9 mouse cellular contexts compared by ENCODE assay signal in the genomic region with DNA sequence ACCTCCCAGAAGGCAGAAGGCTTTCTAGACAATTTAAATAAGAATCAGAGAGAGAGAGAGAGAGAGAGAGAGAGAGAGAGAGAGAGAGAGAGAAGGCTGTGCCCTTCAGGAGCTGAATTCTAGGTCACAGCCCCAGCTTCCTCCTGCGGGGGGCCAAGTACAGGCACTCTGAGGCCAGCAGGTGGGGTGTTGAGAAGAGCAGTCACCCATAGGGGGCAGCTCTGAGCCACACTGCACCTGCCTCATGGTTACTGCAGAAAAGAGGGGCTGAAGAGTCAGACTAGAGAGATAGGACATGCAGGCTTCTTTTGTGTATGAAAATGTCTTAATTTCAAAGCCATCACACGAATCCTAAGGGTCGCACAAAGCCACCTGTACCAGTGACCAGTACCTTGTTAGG. TPM values are rescaled to one million over a fixed set of nuclear protein-coding genes. Genes with fewer than 3 reads are reported as not detected.
DNase-seq lines count a peak whose midpoint lies in the region; ATAC-seq and TF ChIP-seq lines count a peak whose summit lies in the region.
"Had no signal": no experiment of that assay in that cellular context is flagged by ENCODE, and none has a peak within 500 bp of the region (broad histone marks: within the 10 kb centered on the region; RNA-seq: fewer than 3 reads in every experiment).

No protein-coding gene starts in this region.

- H3K79me2 ChIP-seq in liver, adult 2 months (ENCODE audit: control insufficient read depth, insufficient read depth, low read length), result no peaks in the 10 kb centered on the region

- H3K27ac ChIP-seq in midbrain, postnatal 0 days (ENCODE audit: low read depth, low read length), result no peak overlapping the region
- no peak overlapping the region for H3K27ac ChIP-seq in midbrain, embryonic 11.5 days (ENCODE audit: low read depth, low read length)
- no peak overlapping the region for H3K27ac ChIP-seq in liver, adult 2 months (replicated peaks; ENCODE audit: insufficient read depth, low read depth, low read length)
- no peak overlapping the region for H3K27ac ChIP-seq in forebrain, embryonic 16.5 days (ENCODE audit: low read length)
- H3K27ac ChIP-seq: neural tube, embryonic 12.5 days had no signal

- H3K36me3 ChIP-seq in midbrain, postnatal 0 days (ENCODE audit: insufficient read depth, low read length), result peaks cover 33% of the 10 kb centered on the region; the same call in 1 of the 2 replicates
- no peaks in the 10 kb centered on the region for H3K36me3 ChIP-seq in midbrain, embryonic 11.5 days (ENCODE audit: control insufficient read depth, insufficient read depth, low read length)
- no peaks in the 10 kb centered on the region for H3K36me3 ChIP-seq in liver, adult 2 months (ENCODE audit: control insufficient read depth, insufficient read depth, low read length)
- H3K36me3 ChIP-seq in forebrain, embryonic 16.5 days (ENCODE audit: control insufficient read depth, insufficient read depth), result no peaks in the 10 kb centered on the region

- H3K27me3 ChIP-seq in midbrain, postnatal 0 days (ENCODE audit: insufficient read depth, low read length), result no peaks in the 10 kb centered on the region
- H3K27me3 ChIP-seq in midbrain, embryonic 11.5 days (ENCODE audit: control insufficient read depth, insufficient read depth, low read length), result no peaks in the 10 kb centered on the region
- no peaks in the 10 kb centered on the region for H3K27me3 ChIP-seq in liver, adult 2 months (ENCODE audit: control insufficient read depth, insufficient read depth, low read length)
- no peaks in the 10 kb centered on the region for H3K27me3 ChIP-seq in forebrain, embryonic 16.5 days (replicated peaks; ENCODE audit: control insufficient read depth, insufficient read depth, low read length)

- peak; percentile 63 for TF ChIP-seq CTCF in midbrain, postnatal 0 days (IDR thresholded peaks at IDR 0.05)
- peak; percentile 60 for TF ChIP-seq CTCF in liver, adult 2 months (IDR thresholded peaks at IDR 0.05; ENCODE audit: low read depth, low read length)

- ATAC-seq in midbrain, postnatal 0 days (ENCODE audit: low FRiP score), result no peak
- no peak for ATAC-seq in midbrain, embryonic 11.5 days (ENCODE audit: low FRiP score)
- no peak for ATAC-seq in forebrain, embryonic 16.5 days
- no peak for ATAC-seq in megakaryocyte, adult 5-6 weeks (ENCODE audit: poor library complexity, severe bottlenecking)

- DNase-seq in gastrocnemius, adult 8-10 months (ENCODE audit: low spot score in 2 of 2), result peak; percentile 53 to 64
- DNase-seq in gastrocnemius, postnatal 25 days, result no peak
- peak; percentile 19 for DNase-seq in midbrain, postnatal 0 days (ENCODE audit: low spot score)
- DNase-seq in midbrain, embryonic 11.5 days (ENCODE audit: low spot score, missing footprints), result no peak
- peak; percentile 83 to 86 for DNase-seq in cerebellum, postnatal 36 days
- no peak for DNase-seq in liver, adult 2 months (ENCODE audit: extremely low read depth, low read depth, low spot score)

- no peak overlapping the region for H3K4me3 ChIP-seq in midbrain, postnatal 0 days (ENCODE audit: low read depth, low read length)
- no peak overlapping the region for H3K4me3 ChIP-seq in midbrain, embryonic 11.5 days (ENCODE audit: low read depth, low read length)
- H3K4me3 ChIP-seq in liver, adult 2 months (ENCODE audit: insufficient read depth, low read depth, low read length), result no peak overlapping the region
- H3K4me3 ChIP-seq in forebrain, embryonic 16.5 days (replicated peaks; ENCODE audit: low read length), result no peak overlapping the region
- H3K4me3 ChIP-seq: neural tube, embryonic 12.5 days had no signal

- WGBS in midbrain, postnatal 0 days, result 60% methylated on average over 3 of the region's 3 CpGs
- WGBS in midbrain, embryonic 11.5 days, result 58% methylated on average over 3 of the region's 3 CpGs
- WGBS in liver, adult 2 months, result 71% methylated on average over 3 of the region's 3 CpGs
- 56% methylated on average over 3 of the region's 3 CpGs for WGBS in forebrain, embryonic 16.5 days

- no peak overlapping the region for H3K9ac ChIP-seq in midbrain, postnatal 0 days (replicated peaks; ENCODE audit: low read length, poor library complexity, severe bottlenecking)
- H3K9ac ChIP-seq in midbrain, embryonic 11.5 days (ENCODE audit: low read length), result no peak overlapping the region
- H3K9ac ChIP-seq in liver, adult 2 months (ENCODE audit: low read depth, low read length), result no peak overlapping the region
- no peak overlapping the region for H3K9ac ChIP-seq in forebrain, embryonic 16.5 days (replicated peaks; ENCODE audit: low read depth, low read length)
- H3K9ac ChIP-seq: neural tube, embryonic 12.5 days had no signal

- H3K9me3 ChIP-seq in midbrain, postnatal 0 days (ENCODE audit: low read length), result no peaks in the 10 kb centered on the region
- H3K9me3 ChIP-seq in midbrain, embryonic 11.5 days (ENCODE audit: control insufficient read depth, low read length), result no peaks in the 10 kb centered on the region
- H3K9me3 ChIP-seq in forebrain, embryonic 16.5 days (ENCODE audit: control insufficient read depth, low read length), result no peaks in the 10 kb centered on the region
- H3K9me3 ChIP-seq: neural tube, embryonic 12.5 days had no signal

- no peaks in the 10 kb centered on the region for H3K4me1 ChIP-seq in midbrain, postnatal 0 days (ENCODE audit: insufficient read depth, low read length)
- no peaks in the 10 kb centered on the region for H3K4me1 ChIP-seq in midbrain, embryonic 11.5 days (ENCODE audit: control insufficient read depth, insufficient read depth, low read length)
- H3K4me1 ChIP-seq in liver, adult 2 months (ENCODE audit: control insufficient read depth, insufficient read depth, low read length), result no peaks in the 10 kb centered on the region
- no peaks in the 10 kb centered on the region for H3K4me1 ChIP-seq in forebrain, embryonic 16.5 days (replicated peaks; ENCODE audit: control insufficient read depth, insufficient read depth, low read length)

- no peak for TF ChIP-seq POLR2A in liver, adult 2 months (IDR thresholded peaks at IDR 0.05; ENCODE audit: extremely low read depth, insufficient read depth, low read length)

- no peak overlapping the region for H3K4me2 ChIP-seq in midbrain, postnatal 0 days (ENCODE audit: low read depth, low read length, poor library complexity, severe bottlenecking)
- H3K4me2 ChIP-seq in midbrain, embryonic 11.5 days, result no peak overlapping the region
- H3K4me2 ChIP-seq in forebrain, embryonic 16.5 days (ENCODE audit: low read length), result no peak overlapping the region
- H3K4me2 ChIP-seq: neural tube, embryonic 12.5 days had no signal

RNA-seq across cellular contexts. Expression of a gene that starts 22.0 kb away (rescaled TPM):
- total RNA-seq in gastrocnemius, adult 8-10 months (2022), result 10 to 100 TPM; 41.1 to 50.3 (median 42.8) TPM
- 10 to 100 TPM; 32.0 to 37.2 TPM for total RNA-seq in gastrocnemius, postnatal 25 days (2021)
- 77.1 and 94.9 TPM in 2 replicates for total RNA-seq in midbrain, postnatal 0 days (2014; rRNA removed)
- polyA plus RNA-seq in midbrain, postnatal 0 days (2015; fragmentation: Nextera tagmentation; extraction: Ambion mirVana), result 67.4 and 76.1 TPM in 2 replicates
- 56.1 and 56.4 TPM in 2 replicates for polyA plus RNA-seq in midbrain, embryonic 11.5 days (2014; fragmentation: Nextera tagmentation; extraction: Ambion mirVana)
- 18.3 and 19.9 TPM in 2 replicates for total RNA-seq in liver, adult 2 months (2014; rRNA removed)
- polyA plus RNA-seq in liver, adult 2 months (2012; rRNA removed), result 49.8 and 86.4 TPM in 2 replicates
- 86.4 and 93.1 TPM in 2 replicates for polyA plus RNA-seq in forebrain, embryonic 16.5 days (2015; fragmentation: Nextera tagmentation; extraction: Ambion mirVana)
- total RNA-seq in megakaryocyte, adult 5-6 weeks (2015), result 71.8 and 79.4 TPM in 2 replicates
- 56.5 and 58.9 TPM in 2 replicates for total RNA-seq in megakaryocyte, adult 5-6 weeks (2017)

RNA-seq across cellular contexts. Expression of a gene that starts 36.5 kb away (rescaled TPM):
- not detected for total RNA-seq in gastrocnemius, adult 8-10 months (2022)
- total RNA-seq in gastrocnemius, postnatal 25 days (2021), result not detected
- total RNA-seq in midbrain, postnatal 0 days (2014; rRNA removed), result 180 and 188 TPM in 2 replicates
- 54.8 and 60.0 TPM in 2 replicates for polyA plus RNA-seq in midbrain, postnatal 0 days (2015; fragmentation: Nextera tagmentation; extraction: Ambion mirVana)
- polyA plus RNA-seq in midbrain, embryonic 11.5 days (2014; fragmentation: Nextera tagmentation; extraction: Ambion mirVana), result 4.6 and 5.9 TPM in 2 replicates
- total RNA-seq in liver, adult 2 months (2014; rRNA removed), result not detected in 2 replicates
- not detected in 2 replicates for polyA plus RNA-seq in liver, adult 2 months (2012; rRNA removed)
- 4.0 and 7.2 TPM in 2 replicates for polyA plus RNA-seq in forebrain, embryonic 16.5 days (2015; fragmentation: Nextera tagmentation; extraction: Ambion mirVana)
- total RNA-seq in megakaryocyte, adult 5-6 weeks (2015), result not detected in 2 replicates
- not detected in 2 replicates for total RNA-seq in megakaryocyte, adult 5-6 weeks (2017)

RNA-seq across cellular contexts. Expression of a gene that starts 38.7 kb away (rescaled TPM):
- 100 to 1,000 TPM; 283 to 320 (median 317) TPM for total RNA-seq in gastrocnemius, adult 8-10 months (2022)
- 100 to 1,000 TPM; 200 to 244 TPM for total RNA-seq in gastrocnemius, postnatal 25 days (2021)
- 62.9 and 70.6 TPM in 2 replicates for total RNA-seq in midbrain, postnatal 0 days (2014; rRNA removed)
- polyA plus RNA-seq in midbrain, postnatal 0 days (2015; fragmentation: Nextera tagmentation; extraction: Ambion mirVana), result 22.0 and 23.7 TPM in 2 replicates
- 13.4 and 15.2 TPM in 2 replicates for polyA plus RNA-seq in midbrain, embryonic 11.5 days (2014; fragmentation: Nextera tagmentation; extraction: Ambion mirVana)
- 0.55 and 1.5 TPM in 2 replicates for total RNA-seq in liver, adult 2 months (2014; rRNA removed)
- 1.7 and 3.4 TPM in 2 replicates for polyA plus RNA-seq in liver, adult 2 months (2012; rRNA removed)
- 10.7 and 12.9 TPM in 2 replicates for polyA plus RNA-seq in forebrain, embryonic 16.5 days (2015; fragmentation: Nextera tagmentation; extraction: Ambion mirVana)
- not detected in 2 replicates for total RNA-seq in megakaryocyte, adult 5-6 weeks (2015)
- total RNA-seq in megakaryocyte, adult 5-6 weeks (2017), result 0.11 TPM in 1 of 2 replicates, not detected in the other

RNA-seq across cellular contexts. Expression of a gene that starts 53.6 kb away (rescaled TPM):
- total RNA-seq in gastrocnemius, adult 8-10 months (2022), result 1,000 to 10,000 TPM; 2,187 to 2,605 (median 2,481) TPM
- total RNA-seq in gastrocnemius, postnatal 25 days (2021), result 1,000 to 10,000 TPM; 1,914 to 2,104 TPM
- total RNA-seq in midbrain, postnatal 0 days (2014; rRNA removed), result 1.9 and 2.6 TPM in 2 replicates
- 1.4 and 1.6 TPM in 2 replicates for polyA plus RNA-seq in midbrain, postnatal 0 days (2015; fragmentation: Nextera tagmentation; extraction: Ambion mirVana)
- polyA plus RNA-seq in midbrain, embryonic 11.5 days (2014; fragmentation: Nextera tagmentation; extraction: Ambion mirVana), result 0.52 and 0.68 TPM in 2 replicates
- 3.1 and 4.0 TPM in 2 replicates for total RNA-seq in liver, adult 2 months (2014; rRNA removed)
- polyA plus RNA-seq in liver, adult 2 months (2012; rRNA removed), result 2.4 and 2.5 TPM in 2 replicates
- 1.2 and 1.5 TPM in 2 replicates for polyA plus RNA-seq in forebrain, embryonic 16.5 days (2015; fragmentation: Nextera tagmentation; extraction: Ambion mirVana)
- total RNA-seq in megakaryocyte, adult 5-6 weeks (2015), result not detected in 2 replicates
- not detected in 2 replicates for total RNA-seq in megakaryocyte, adult 5-6 weeks (2017)

Comparison
In these comparisons a context has a peak if more than half of its experiments do, and no peak if none do; other contexts are left out.
1. DNase-seq: peak in gastrocnemius, adult 8-10 months (2 of 2), midbrain, postnatal 0 days (single experiment) and cerebellum, postnatal 36 days (2 of 2); none in gastrocnemius, postnatal 25 days (single experiment), midbrain, embryonic 11.5 days (single experiment) and liver, adult 2 months (single experiment).
2. RNA of a gene that starts 36.5 kb away (total RNA-seq): 180 to 188 TPM in midbrain, postnatal 0 days; not detected in megakaryocyte, adult 5-6 weeks, not detected in gastrocnemius, adult 8-10 months, not detected in gastrocnemius, postnatal 25 days and not detected in liver, adult 2 months; every median in the first group is over 100 times any median in the second.
3. RNA of a gene that starts 38.7 kb away (total RNA-seq): 283 to 320 TPM in gastrocnemius, adult 8-10 months, 200 to 244 TPM in gastrocnemius, postnatal 25 days and 62.9 to 70.6 TPM in midbrain, postnatal 0 days; 0.55 to 1.5 TPM in liver, adult 2 months and 0.11 TPM in megakaryocyte, adult 5-6 weeks; every median in the first group is over 10 times any median in the second.